Mouse (Mus musculus): ENCODE data around the gene Kdm4b. TPM values are rescaled to one million over a fixed set of nuclear protein-coding genes. Genes with fewer than 3 reads are reported as not detected.

The Kdm4b gene
- polyA plus RNA-seq, 1 experiment: 20.0 TPM

- Histone ChIP-seq H3K4me3 (ENCODE audit: control insufficient read depth, low read depth, low read length) (no peak overlapping the region), H3K4me1 (ENCODE audit: control insufficient read depth, insufficient read depth, low read length) (no peaks in the 10 kb centered on the region; the same call in none of the 2 replicates), H3K27me3 (ENCODE audit: control insufficient read depth, insufficient read depth, low read length) (no peaks in the 10 kb centered on the region), H3K27ac (ENCODE audit: control insufficient read depth, insufficient read depth, low read depth, low read length) (no peak overlapping the region), H3K36me3 (ENCODE audit: control insufficient read depth, insufficient read depth, low read length) (no peaks in the 10 kb centered on the region)
- TF ChIP-seq POLR2A (IDR thresholded peaks at IDR 0.05; ENCODE audit: control insufficient read depth, low read depth, low read length): no peak
- no peak for TF ChIP-seq CTCF (IDR thresholded peaks at IDR 0.05; ENCODE audit: control insufficient read depth, insufficient read depth, insufficient replicate concordance, low read depth, low read length)
Measured at GRCm38 (mm10) chr17:56405856-56406840, 80.3 kb downstream of the Kdm4b start.

- no peaks in the 10 kb centered on the region for H3K36me3 ChIP-seq (ENCODE audit: control insufficient read depth, insufficient read depth, low read length)
- no peak overlapping the region for H3K27ac ChIP-seq (ENCODE audit: control insufficient read depth, insufficient read depth, low read depth, low read length)
Measured at GRCm38 (mm10) chr17:56406878-56407277, 81.0 kb downstream of the Kdm4b start.

GRCm38 (mm10) chr17:56407379-56407778 lies 81.5 kb downstream of the Kdm4b start:
- Histone ChIP-seq H3K36me3 (ENCODE audit: control insufficient read depth, insufficient read depth, low read length) (no peaks in the 10 kb centered on the region; the same call in 1 of the 2 replicates), H3K27ac (ENCODE audit: control insufficient read depth, insufficient read depth, low read depth, low read length) (no peak overlapping the region), H3K27me3 (ENCODE audit: control insufficient read depth, insufficient read depth, low read length) (no peaks in the 10 kb centered on the region), H3K4me1 (ENCODE audit: control insufficient read depth, insufficient read depth, low read length) (no peaks in the 10 kb centered on the region; the same call in none of the 2 replicates), H3K4me3 (ENCODE audit: control insufficient read depth, low read depth, low read length) (no peak overlapping the region)
- TF ChIP-seq POLR2A (IDR thresholded peaks at IDR 0.05; ENCODE audit: control insufficient read depth, low read depth, low read length): no peak

More at GRCm38 (mm10) chr17:56406878-56407277, 81.0 kb downstream of the Kdm4b start:
- TF ChIP-seq CTCF (IDR thresholded peaks at IDR 0.05; ENCODE audit: control insufficient read depth, insufficient read depth, insufficient replicate concordance, low read depth, low read length) (no peak), POLR2A (IDR thresholded peaks at IDR 0.05; ENCODE audit: control insufficient read depth, low read depth, low read length) (no peak)
- Histone ChIP-seq H3K4me3 (ENCODE audit: control insufficient read depth, low read depth, low read length) (no peak overlapping the region), H3K4me1 (ENCODE audit: control insufficient read depth, insufficient read depth, low read length) (no peaks in the 10 kb centered on the region; the same call in none of the 2 replicates), H3K27me3 (ENCODE audit: control insufficient read depth, insufficient read depth, low read length) (no peaks in the 10 kb centered on the region)

GRCm38 (mm10) chr17:56408965-56409625 lies 83.2 kb downstream of the Kdm4b start:
- H3K27me3 ChIP-seq (ENCODE audit: control insufficient read depth, insufficient read depth, low read length): no peaks in the 10 kb centered on the region
- H3K4me1 ChIP-seq (ENCODE audit: control insufficient read depth, insufficient read depth, low read length): no peaks in the 10 kb centered on the region; the same call in none of the 2 replicates
- peaks cover 2% of the 10 kb centered on the region for H3K36me3 ChIP-seq (ENCODE audit: control insufficient read depth, insufficient read depth, low read length)
- TF ChIP-seq POLR2A (IDR thresholded peaks at IDR 0.05; ENCODE audit: control insufficient read depth, low read depth, low read length) (no peak), CTCF (IDR thresholded peaks at IDR 0.05; ENCODE audit: control insufficient read depth, insufficient read depth, insufficient replicate concordance, low read depth, low read length) (no peak)
- H3K27ac ChIP-seq (ENCODE audit: control insufficient read depth, insufficient read depth, low read depth, low read length): no peak overlapping the region
- no peak overlapping the region for H3K4me3 ChIP-seq (ENCODE audit: control insufficient read depth, low read depth, low read length)

- H3K27me3 ChIP-seq (ENCODE audit: control insufficient read depth, insufficient read depth, low read length): no peaks in the 10 kb centered on the region
- no peak overlapping the region for H3K27ac ChIP-seq (ENCODE audit: control insufficient read depth, insufficient read depth, low read depth, low read length)
- H3K4me1 ChIP-seq (ENCODE audit: control insufficient read depth, insufficient read depth, low read length): no peaks in the 10 kb centered on the region; the same call in none of the 2 replicates
- H3K36me3 ChIP-seq (ENCODE audit: control insufficient read depth, insufficient read depth, low read length): peaks cover 2% of the 10 kb centered on the region
- TF ChIP-seq CTCF (IDR thresholded peaks at IDR 0.05; ENCODE audit: control insufficient read depth, insufficient read depth, insufficient replicate concordance, low read depth, low read length) (no peak), POLR2A (IDR thresholded peaks at IDR 0.05; ENCODE audit: control insufficient read depth, low read depth, low read length) (no peak)
- no peak overlapping the region for H3K4me3 ChIP-seq (ENCODE audit: control insufficient read depth, low read depth, low read length)
Measured at GRCm38 (mm10) chr17:56409759-56410158, 83.9 kb downstream of the Kdm4b start.

GRCm38 (mm10) chr17:56411437-56411836 lies 85.6 kb downstream of the Kdm4b start:
- Histone ChIP-seq H3K4me3 (ENCODE audit: control insufficient read depth, low read depth, low read length) (no peak overlapping the region), H3K4me1 (ENCODE audit: control insufficient read depth, insufficient read depth, low read length) (no peaks in the 10 kb centered on the region; the same call in none of the 2 replicates), H3K27ac (ENCODE audit: control insufficient read depth, insufficient read depth, low read depth, low read length) (no peak overlapping the region), H3K36me3 (ENCODE audit: control insufficient read depth, insufficient read depth, low read length) (peaks cover 3% of the 10 kb centered on the region), H3K27me3 (ENCODE audit: control insufficient read depth, insufficient read depth, low read length) (no peaks in the 10 kb centered on the region)
- TF ChIP-seq CTCF (IDR thresholded peaks at IDR 0.05; ENCODE audit: control insufficient read depth, insufficient read depth, insufficient replicate concordance, low read depth, low read length) (no peak), POLR2A (IDR thresholded peaks at IDR 0.05; ENCODE audit: control insufficient read depth, low read depth, low read length) (no peak)

- no peaks in the 10 kb centered on the region; the same call in none of the 2 replicates for H3K4me1 ChIP-seq (ENCODE audit: control insufficient read depth, insufficient read depth, low read length)
- TF ChIP-seq POLR2A (IDR thresholded peaks at IDR 0.05; ENCODE audit: control insufficient read depth, low read depth, low read length): no peak
- no peak for TF ChIP-seq CTCF (IDR thresholded peaks at IDR 0.05; ENCODE audit: control insufficient read depth, insufficient read depth, insufficient replicate concordance, low read depth, low read length)
- no peak overlapping the region for H3K27ac ChIP-seq (ENCODE audit: control insufficient read depth, insufficient read depth, low read depth, low read length)
- no peaks in the 10 kb centered on the region for H3K27me3 ChIP-seq (ENCODE audit: control insufficient read depth, insufficient read depth, low read length)
- H3K4me3 ChIP-seq (ENCODE audit: control insufficient read depth, low read depth, low read length): no peak overlapping the region
- H3K36me3 ChIP-seq (ENCODE audit: control insufficient read depth, insufficient read depth, low read length): peaks cover 5% of the 10 kb centered on the region
Measured at GRCm38 (mm10) chr17:56413113-56413512, 87.3 kb downstream of the Kdm4b start.
